Mouse (Mus musculus) heart, postnatal 0 days (tissue): ENCODE measurements around the gene Upf2.

Source experiments
- CTCF ChIP-seq: IDR thresholded peaks from 2 replicates; pipeline ENCODE4 v1.5.1; 2016; ENCODE audit warnings: antibody characterized with exemption, control low read depth, low read depth
- EP300 ChIP-seq: IDR thresholded peaks from 2 replicates; pipeline ENCODE4 v1.6.1; 2016; ENCODE audit warnings: antibody characterized with exemption, low read depth

GRCm38 (mm10) chr2:5948964-5949363 is 2.3 kb upstream of the Upf2 start:
- TF ChIP-seq EP300 (no peak), CTCF (no peak)
